Mouse (Mus musculus) hindbrain, embryonic 16.5 days (tissue): ENCODE measurements around the gene Gm6370. TPM values are rescaled to one million over a fixed set of nuclear protein-coding genes. Genes with fewer than 3 reads are reported as not detected.
"Not testable (repeated sequence)": the region's sequence is repeated elsewhere in the genome, so short reads cannot be mapped to it uniquely, and the experiment has no call there.

Experiments used
- ATAC-seq: fragments of 200-750 bp; cut with Nextera tagmentation; 2 replicates; pipeline ENCODE4 v1.8.0; 2017; ENCODE audit warnings: moderate TSS enrichment, moderate library complexity
- H3K27ac ChIP-seq: fragments of 300-500 bp; sonication (generic); 2 replicates; pipeline ENCODE4 v1.5.1; 2014; ENCODE audit warnings: low read depth, mild to moderate bottlenecking, control low read depth, low read length, moderate library complexity
- H3K27me3 ChIP-seq: fragments of 300-500 bp; sonication (generic); replicated peaks from 2 replicates; pipeline ENCODE4 v1.6.1; 2014; ENCODE audit warnings: low read length; ENCODE audit not compliant: control insufficient read depth, insufficient read depth
- H3K36me3 ChIP-seq: fragments of 300-500 bp; sonication (generic); 2 replicates; pipeline ENCODE4 v1.6.1; 2014; ENCODE audit warnings: mild to moderate bottlenecking, low read length, moderate library complexity, mixed read lengths; ENCODE audit not compliant: control insufficient read depth, insufficient read depth
- H3K4me1 ChIP-seq: fragments of 300-500 bp; sonication (generic); 2 replicates; pipeline ENCODE4 v1.6.1; 2014; ENCODE audit warnings: low read depth, low read length; ENCODE audit not compliant: control insufficient read depth, insufficient read depth
- H3K4me2 ChIP-seq: fragments of 300-500 bp; sonication (generic); 2 replicates; pipeline ENCODE4 v1.6.1; 2014; ENCODE audit warnings: mild to moderate bottlenecking, low read length, control low read depth, moderate library complexity
- H3K4me3 ChIP-seq: fragments of 300-500 bp; sonication (generic); 2 replicates; pipeline ENCODE4 v1.5.1; 2014; ENCODE audit warnings: mild to moderate bottlenecking, low read length, control low read depth, moderate library complexity
- H3K9ac ChIP-seq: fragments of 300-500 bp; sonication (generic); 2 replicates; pipeline ENCODE4 v1.6.1; 2014; ENCODE audit warnings: low read depth, mild to moderate bottlenecking, control low read depth, low read length, moderate library complexity
- H3K9me3 ChIP-seq: fragments of 300-500 bp; sonication (generic); 2 replicates; pipeline ENCODE4 v1.6.1; 2014; ENCODE audit warnings: mild to moderate bottlenecking, low read length, moderate library complexity; ENCODE audit not compliant: control insufficient read depth
- WGBS: fragments of 180-500 bp; shearing (Covaris S2); extraction: QIAGEN DNeasy Blood & Tissue Kit; methylation state at CpG from one replicate; pipeline ENCODE4 v1.1.7; 2014; 5-methylcytosine and 5-hydroxymethylcytosine counted together
- polyA plus RNA-seq: library from polyadenylated mRNA; unstranded; fragments of >200 nt; fragmentation: Nextera tagmentation; extraction: Ambion mirVana; gene quantifications from 2 replicates; pipeline ENCODE4 v1.2.1, GENCODE M21; 2015

Gene Gm6370
- polyA plus RNA-seq, 1 experiment from 2014 or later, result not detected

DNA sequence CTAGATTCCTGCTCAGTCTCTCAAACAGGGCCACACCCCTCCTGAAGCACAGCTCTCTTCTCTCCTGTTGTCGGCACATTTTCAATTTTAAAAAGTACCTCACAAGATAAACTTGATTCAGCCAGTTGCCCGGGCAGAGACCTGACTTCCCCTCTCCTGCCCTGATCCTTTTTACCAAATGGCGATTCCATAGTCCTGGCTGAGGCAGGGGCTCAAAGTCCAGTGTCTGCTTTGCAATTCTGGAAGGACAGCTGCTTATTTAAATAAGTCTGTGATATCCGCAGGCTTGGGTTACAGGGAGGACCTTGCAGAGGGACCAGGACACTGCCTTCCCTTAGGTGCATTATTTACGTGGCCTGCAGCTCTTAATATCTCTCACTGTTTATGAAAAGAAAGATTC is 19.9 kb upstream of the Gm6370 start:
- H3K4me3 ChIP-seq, result no peak overlapping the region
- H3K9me3 ChIP-seq, result no peaks in the 10 kb centered on the region
- no peak overlapping the region for H3K4me2 ChIP-seq
- WGBS, result 92% methylated on average over 5 of the region's 5 CpGs
- ATAC-seq, result no peak
- no peaks in the 10 kb centered on the region for H3K4me1 ChIP-seq
- peaks cover 19% of the 10 kb centered on the region; the same call in 1 of the 2 replicates for H3K36me3 ChIP-seq
- H3K27me3 ChIP-seq, result no peaks in the 10 kb centered on the region
- no peak overlapping the region for H3K9ac ChIP-seq
- no peak overlapping the region for H3K27ac ChIP-seq

DNA sequence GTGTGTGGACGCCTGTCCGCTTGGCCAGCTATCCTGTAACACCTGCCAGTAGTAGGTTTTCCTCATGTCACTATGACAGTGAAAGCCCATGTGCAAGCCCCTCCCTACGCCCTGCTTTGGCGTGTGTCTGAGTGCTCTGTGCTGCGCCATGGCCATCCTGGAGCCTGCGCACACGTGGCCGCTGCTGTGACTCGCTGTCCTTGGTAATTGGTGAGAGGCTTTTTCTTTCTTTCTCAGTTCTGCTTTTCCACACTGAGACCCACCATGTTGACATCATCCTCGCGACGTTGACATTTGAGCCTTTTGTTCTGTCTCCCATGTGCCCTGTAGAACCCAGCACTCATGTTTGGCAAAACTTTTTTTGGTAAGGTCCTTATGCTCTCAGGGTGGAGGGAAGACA is 19.3 kb upstream of the Gm6370 start:
- 93% methylated on average over 12 of the region's 12 CpGs for WGBS

DNA sequence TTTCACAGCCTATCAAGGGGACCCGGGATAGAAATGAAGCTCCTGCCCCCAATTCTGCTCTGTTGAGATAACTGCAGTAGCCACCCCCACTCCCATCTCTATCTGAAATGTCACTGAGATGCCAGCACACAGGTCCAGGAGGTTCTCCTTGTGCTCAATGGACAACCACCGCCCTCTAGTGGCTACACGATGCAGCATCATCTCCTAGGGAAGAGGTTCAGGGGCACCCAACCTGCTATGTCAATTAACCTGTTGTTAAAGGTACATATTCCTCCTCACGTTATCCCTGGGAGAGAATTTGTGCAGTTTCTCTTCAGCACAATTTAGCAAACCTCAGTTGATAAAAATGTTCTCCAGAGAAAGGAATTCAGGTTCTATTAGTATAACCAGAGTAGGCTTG is 11.6 kb upstream of the Gm6370 start:
- H3K27me3 ChIP-seq, H3K4me2 ChIP-seq, ATAC-seq, H3K4me3 ChIP-seq, H3K9me3 ChIP-seq, H3K9ac ChIP-seq, H3K27ac ChIP-seq, H3K36me3 ChIP-seq, H3K4me1 ChIP-seq: not testable (repeated sequence)
- 8% methylated on average over 4 of the region's 4 CpGs for WGBS

More for the DNA sequence above, 19.3 kb upstream of the Gm6370 start:
- ATAC-seq, result no peak
- Histone ChIP-seq H3K9ac (no peak overlapping the region), H3K27me3 (no peaks in the 10 kb centered on the region), H3K4me3 (no peak overlapping the region), H3K4me1 (no peaks in the 10 kb centered on the region), H3K9me3 (no peaks in the 10 kb centered on the region), H3K4me2 (no peak overlapping the region), H3K27ac (no peak overlapping the region), H3K36me3 (peaks cover 16% of the 10 kb centered on the region; the same call in 1 of the 2 replicates)

DNA sequence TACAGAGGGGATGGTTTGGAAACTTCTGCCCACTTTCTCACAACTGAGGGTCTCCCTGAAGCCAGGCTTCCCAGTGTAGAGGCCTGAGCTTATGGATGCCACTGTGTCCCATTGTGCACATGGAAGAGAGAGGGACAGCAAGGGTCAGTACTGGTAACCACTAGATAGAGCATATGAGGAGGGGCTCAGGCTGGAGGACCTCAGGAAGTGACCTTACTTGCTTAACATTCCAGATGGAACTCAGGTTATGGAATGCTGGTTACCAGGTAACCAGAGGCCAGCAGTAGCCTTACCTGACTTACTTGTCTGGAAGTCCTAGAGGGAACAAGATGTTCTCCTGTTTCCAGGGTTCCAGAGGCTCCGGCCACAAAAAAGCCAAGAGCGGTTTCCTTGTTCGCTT is 9.5 kb upstream of the Gm6370 start, which contains the start of gene Gm6408:
TSS of gene Gm6408 (plus strand) at position 301 of the 400 bp plus-strand sequence.
- not testable (repeated sequence) for ATAC-seq, H3K4me2 ChIP-seq, H3K4me1 ChIP-seq, H3K9me3 ChIP-seq, H3K36me3 ChIP-seq, H3K4me3 ChIP-seq, H3K27me3 ChIP-seq, H3K27ac ChIP-seq, H3K9ac ChIP-seq
- WGBS, result no CpG with 5 or more reads among the region's 3 CpGs

GRCm38 (mm10) chr5:146488959-146489358 is 2.2 kb upstream of the Gm6370 start:
- H3K36me3 ChIP-seq, ATAC-seq, H3K9me3 ChIP-seq, H3K27ac ChIP-seq, H3K9ac ChIP-seq, H3K4me1 ChIP-seq, H3K4me2 ChIP-seq, H3K27me3 ChIP-seq, H3K4me3 ChIP-seq: not testable (repeated sequence)
- 13% methylated on average over 3 of the region's 4 CpGs for WGBS

GRCm38 (mm10) chr5:146502099-146502498 is 10.9 kb downstream of the Gm6370 start, which contains the start of gene 4930449I24Rik:
TSS of gene 4930449I24Rik (plus strand) at chr5:146502399.
- H3K27ac ChIP-seq, H3K36me3 ChIP-seq, H3K4me3 ChIP-seq, H3K4me1 ChIP-seq, ATAC-seq, H3K9ac ChIP-seq, H3K9me3 ChIP-seq, H3K4me2 ChIP-seq, H3K27me3 ChIP-seq: not testable (repeated sequence)
- no CpG with 5 or more reads among the region's 5 CpGs for WGBS

- H3K36me3 ChIP-seq, H3K4me2 ChIP-seq, H3K9ac ChIP-seq, H3K4me3 ChIP-seq, H3K27me3 ChIP-seq, H3K9me3 ChIP-seq, H3K27ac ChIP-seq, H3K4me1 ChIP-seq, ATAC-seq: not testable (repeated sequence)
- WGBS, result no CpG with 5 or more reads among the region's 5 CpGs
These were observed 22.7 kb downstream of the Gm6370 start, which contains the start of gene Gm3402 for GRCm38 (mm10) chr5:146513823-146514222. TSS of gene Gm3402 (plus strand) at chr5:146514123.

DNA sequence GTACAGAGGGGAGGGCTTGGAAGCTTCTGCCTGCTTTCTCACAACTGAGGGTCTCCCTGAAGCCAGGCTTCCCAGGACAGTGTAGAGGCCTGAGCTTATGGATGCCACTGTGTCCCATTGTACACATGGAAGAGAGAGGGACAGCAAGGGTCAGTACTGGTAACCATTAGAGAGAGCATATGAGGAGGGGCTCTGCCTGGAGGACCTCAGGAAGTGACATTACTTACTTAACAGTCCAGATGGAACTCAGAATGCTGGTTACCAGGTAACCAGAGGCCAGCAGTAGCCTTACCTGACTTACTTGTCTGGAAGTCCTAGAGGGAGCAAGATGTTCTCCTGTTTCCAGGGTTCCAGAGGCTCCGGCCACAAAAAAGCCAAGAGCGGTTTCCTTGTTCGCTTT is 34.3 kb downstream of the Gm6370 start, which contains the start of gene Gm3404:
TSS of gene Gm3404 (plus strand) at position 301 of the 400 bp plus-strand sequence.
- not testable (repeated sequence) for H3K36me3 ChIP-seq, H3K27me3 ChIP-seq, H3K4me1 ChIP-seq, H3K4me2 ChIP-seq, H3K9ac ChIP-seq, ATAC-seq, H3K9me3 ChIP-seq, H3K4me3 ChIP-seq, H3K27ac ChIP-seq
- WGBS, result no CpG with 5 or more reads among the region's 3 CpGs

DNA sequence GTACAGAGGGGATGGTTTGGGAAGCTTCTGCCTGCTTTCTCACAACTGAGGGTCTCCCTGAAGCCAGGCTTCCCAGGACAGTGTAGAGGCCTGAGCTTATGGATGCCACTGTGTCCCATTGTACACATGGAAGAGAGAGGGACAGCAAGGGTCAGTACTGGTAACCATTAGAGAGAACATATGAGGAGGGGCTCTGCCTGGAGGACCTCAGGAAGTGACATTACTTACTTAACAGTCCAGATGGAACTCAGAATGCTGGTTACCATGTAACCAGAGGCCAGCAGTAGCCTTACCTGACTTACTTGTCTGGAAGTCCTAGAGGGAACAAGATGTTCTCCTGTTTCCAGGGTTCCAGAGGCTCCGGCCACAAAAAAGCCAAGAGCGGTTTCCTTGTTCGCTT is 46.2 kb downstream of the Gm6370 start, which contains the start of gene Gm3409:
TSS of gene Gm3409 (plus strand) at position 301 of the 400 bp plus-strand sequence.
- H3K36me3 ChIP-seq, H3K27ac ChIP-seq, H3K4me1 ChIP-seq, H3K9ac ChIP-seq, ATAC-seq, H3K27me3 ChIP-seq, H3K4me2 ChIP-seq, H3K9me3 ChIP-seq, H3K4me3 ChIP-seq: not testable (repeated sequence)
- 91% methylated on average over 3 of the region's 3 CpGs for WGBS
